Mouse (Mus musculus) bone marrow, adult 2 months (tissue): ENCODE measurements around the gene Ciz1. TPM values are rescaled to one million over a fixed set of nuclear protein-coding genes. Genes with fewer than 3 reads are reported as not detected.
A peak's percentile ranks its signal among the peaks of the same experiment; 100 is the strongest.

Experiments
- H3K27ac ChIP-seq: fragments of 200-500 bp; 2 replicates; pipeline ENCODE4 v1.5.1; 2012; ENCODE audit warnings: low read depth, mild to moderate bottlenecking, control low read depth, inconsistent platforms, low read length; ENCODE audit not compliant: control insufficient read depth, poor library complexity, insufficient read depth
- H3K4me1 ChIP-seq: fragments of 200-500 bp; 2 replicates; pipeline ENCODE4 v1.6.1; 2011; ENCODE audit warnings: low read length; ENCODE audit not compliant: control insufficient read depth, insufficient read depth
- H3K4me3 ChIP-seq: fragments of 200-500 bp; replicated peaks from 2 replicates; pipeline ENCODE3; 2011; ENCODE audit warnings: mild to moderate bottlenecking, low read depth, low read length, control low read depth; ENCODE audit not compliant: control insufficient read depth
- CTCF ChIP-seq: fragments of 200-500 bp; IDR thresholded peaks from 2 replicates; pipeline ENCODE4 v1.5.1; 2011; ENCODE audit warnings: low read length, control low read depth; ENCODE audit not compliant: control insufficient read depth, insufficient read depth
- POLR2A ChIP-seq: fragments of 200-500 bp; IDR thresholded peaks from 2 replicates; pipeline ENCODE4 v1.6.1; 2011; ENCODE audit warnings: low read depth, mild to moderate bottlenecking, control low read depth, low read length, borderline replicate concordance; ENCODE audit not compliant: control insufficient read depth
- WGBS: fragments of 180-500 bp; shearing (Covaris S2); methylation state at CpG from one replicate; pipeline ENCODE4 v1.1.7; 2018; 5-methylcytosine and 5-hydroxymethylcytosine counted together
- polyA plus RNA-seq: library from polyadenylated mRNA; stranded (reverse); fragments of >200 nt; gene quantifications from 2 replicates; pipeline ENCODE4 v1.2.4, GENCODE M21; 2011; ENCODE audit warnings: low replicate concordance; ENCODE audit not compliant: missing spikeins, insufficient read depth, insufficient read length

Ciz1 gene
- polyA plus RNA-seq, 1 experiment = 127 TPM

- 38% methylated on average over 2 of the region's 2 CpGs for WGBS
- no peaks in the 10 kb centered on the region; the same call in 1 of the 2 replicates for H3K4me1 ChIP-seq
- H3K27ac ChIP-seq = peak overlapping the region; percentile 88
- H3K4me3 ChIP-seq = no peak overlapping the region
- no peak for TF ChIP-seq CTCF
- no peak for TF ChIP-seq POLR2A
Observed at GRCm38 (mm10) chr2:32389157-32389556, 37.0 kb downstream of the Ciz1 start.

GRCm38 (mm10) chr2:32390871-32391270 lies 38.7 kb downstream of the Ciz1 start:
- no peak overlapping the region for H3K27ac ChIP-seq
- TF ChIP-seq POLR2A (no peak), CTCF (no peak)
- WGBS = 83% methylated on average over 8 of the region's 8 CpGs
- no peak overlapping the region for H3K4me3 ChIP-seq
- no peaks in the 10 kb centered on the region; the same call in 1 of the 2 replicates for H3K4me1 ChIP-seq

GRCm38 (mm10) chr2:32392063-32392462 lies 39.9 kb downstream of the Ciz1 start:
- TF ChIP-seq CTCF = no peak
- no peak for TF ChIP-seq POLR2A
- H3K27ac ChIP-seq = peak overlapping the region; percentile 75; the same call in 1 of the 2 replicates
- 86% methylated on average over 5 of the region's 5 CpGs for WGBS

GRCm38 (mm10) chr2:32394973-32395372 lies 42.8 kb downstream of the Ciz1 start:
- H3K4me3 ChIP-seq = peak overlapping the region; percentile 73
- peak; percentile 39; the same call in 1 of the 2 replicates for TF ChIP-seq CTCF
- TF ChIP-seq POLR2A = no peak
- H3K27ac ChIP-seq = peak overlapping the region; percentile 89
- H3K4me1 ChIP-seq = no peaks in the 10 kb centered on the region; the same call in 1 of the 2 replicates
- WGBS = under 1% methylated on average over 8 of the region's 8 CpGs

More at GRCm38 (mm10) chr2:32392063-32392462, 39.9 kb downstream of the Ciz1 start:
- H3K4me3 ChIP-seq = no peak overlapping the region
- H3K4me1 ChIP-seq = no peaks in the 10 kb centered on the region; the same call in 1 of the 2 replicates

DNA sequence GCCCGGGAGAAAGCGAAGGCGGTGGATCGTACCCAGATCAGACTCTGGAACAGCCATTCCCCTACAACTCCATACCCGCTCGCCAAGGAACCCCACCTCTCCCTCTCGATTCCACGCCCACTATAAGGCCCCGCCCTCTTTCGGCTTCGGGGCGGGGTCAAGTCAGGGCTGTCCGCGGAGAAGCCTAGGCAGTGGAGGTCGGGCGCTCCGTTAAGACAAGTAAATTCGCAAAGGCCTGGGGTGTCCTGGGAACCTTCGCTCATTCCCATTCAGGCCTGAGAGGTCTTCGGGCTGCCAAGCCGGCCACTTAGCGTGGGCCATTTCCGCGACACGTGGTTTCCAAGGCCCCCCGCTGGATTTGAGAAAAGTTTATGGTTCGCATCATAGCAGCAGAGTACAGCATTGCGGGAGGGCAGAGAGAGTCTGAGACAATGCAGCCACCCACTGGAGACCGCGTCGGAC lies 43.4 kb downstream of the Ciz1 start, which contains the start of gene Ptges2:
Gene Ptges2, plus strand, starts transcription at position 413 of the 462 bp plus-strand sequence.
- H3K27ac ChIP-seq = peak within 1 kb of the TSS; percentile 89
- TF ChIP-seq CTCF (peak; percentile 20; the same call in 1 of the 2 replicates), POLR2A (peak; percentile 54; the same call in 1 of the 2 replicates)
- H3K4me3 ChIP-seq = peak within 1 kb of the TSS; percentile 73
- under 1% methylated on average over 31 of the region's 31 CpGs for WGBS
- no peaks in the 10 kb centered on the region; the same call in 1 of the 2 replicates for H3K4me1 ChIP-seq

DNA sequence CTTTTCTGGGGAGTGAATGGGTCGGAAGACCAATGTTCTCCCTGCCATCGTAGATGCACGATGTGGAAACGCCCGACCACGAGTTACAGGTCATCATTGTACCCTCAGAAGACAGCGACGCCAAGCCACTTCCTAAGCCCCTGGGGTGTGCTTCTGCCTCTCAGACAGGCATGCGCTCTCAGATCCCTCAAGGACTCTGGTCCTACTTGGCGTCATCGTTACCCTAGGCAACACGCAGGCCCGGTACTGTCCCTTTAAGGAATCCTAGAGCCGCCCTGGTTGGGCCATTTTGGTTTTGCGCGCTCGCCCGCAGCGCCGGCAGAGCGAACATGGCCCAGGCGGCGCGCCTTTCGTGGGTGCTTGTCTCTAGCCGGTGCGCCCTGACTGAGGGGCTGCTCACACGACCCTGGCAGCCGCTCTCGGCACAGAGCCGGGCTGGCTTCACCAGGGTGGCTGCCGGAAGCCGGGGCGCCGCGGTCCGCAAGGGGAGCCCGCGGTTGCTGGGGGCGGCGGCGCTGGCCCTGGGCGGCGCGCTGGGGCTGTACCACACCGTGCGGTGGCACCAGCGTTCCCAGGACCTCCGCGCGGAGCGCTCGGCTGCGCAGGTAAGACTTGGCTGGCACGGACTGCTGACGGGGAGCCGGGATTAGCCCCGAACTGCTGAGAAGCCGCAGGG lies 44.0 kb downstream of the Ciz1 start:
- under 1% methylated on average over 59 of the region's 59 CpGs for WGBS
- no peak for TF ChIP-seq POLR2A
- TF ChIP-seq CTCF = no peak
- Histone ChIP-seq H3K27ac (peak overlapping the region; percentile 89), H3K4me3 (peak overlapping the region; percentile 73), H3K4me1 (no peaks in the 10 kb centered on the region; the same call in 1 of the 2 replicates)

DNA sequence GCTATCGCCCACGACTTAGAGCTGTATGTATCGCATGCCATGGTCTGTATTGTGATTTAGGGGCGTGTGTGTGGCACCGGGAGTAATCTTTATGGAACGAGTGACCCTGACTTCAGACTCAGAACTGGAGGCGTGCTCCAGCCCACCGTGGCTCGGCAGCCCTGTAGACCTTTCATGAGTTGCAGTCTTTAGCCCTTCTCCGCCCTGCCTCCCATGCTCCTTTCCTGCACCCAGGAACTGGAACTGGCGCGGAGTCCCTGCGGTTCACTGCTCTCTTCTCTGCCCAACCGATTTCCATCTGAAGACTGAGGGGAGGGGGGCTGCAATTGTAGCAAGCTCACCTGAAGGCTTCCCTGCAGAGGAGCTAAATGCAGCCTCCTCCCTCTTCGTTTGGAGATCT lies 44.6 kb downstream of the Ciz1 start:
- peak overlapping the region; percentile 89 for H3K27ac ChIP-seq
- WGBS = under 1% methylated on average over 15 of the region's 15 CpGs
- TF ChIP-seq POLR2A (no peak), CTCF (no peak)
- H3K4me3 ChIP-seq = peak overlapping the region; percentile 73
- H3K4me1 ChIP-seq = no peaks in the 10 kb centered on the region; the same call in 1 of the 2 replicates

GRCm38 (mm10) chr2:32404663-32405062 lies 52.5 kb downstream of the Ciz1 start:
- no peak overlapping the region for H3K27ac ChIP-seq
- no peak overlapping the region for H3K4me3 ChIP-seq
- 20% methylated on average over 2 of the region's 2 CpGs for WGBS
- H3K4me1 ChIP-seq = no peaks in the 10 kb centered on the region
- TF ChIP-seq CTCF (peak; percentile 100), POLR2A (no peak)
